Mouse (Mus musculus): Measurements from ENCODE around the gene Ifitm2.

Gene Ifitm2

GRCm38 (mm10) chr7:140943356-140943755 lies 12.4 kb downstream of the Ifitm2 start:
- no peak for DNase-seq (ENCODE audit: low read depth, low spot score)

- no peak for DNase-seq (ENCODE audit: low read depth, low spot score)
Observed at GRCm38 (mm10) chr7:140942811-140943210, 13.0 kb downstream of the Ifitm2 start.

DNA sequence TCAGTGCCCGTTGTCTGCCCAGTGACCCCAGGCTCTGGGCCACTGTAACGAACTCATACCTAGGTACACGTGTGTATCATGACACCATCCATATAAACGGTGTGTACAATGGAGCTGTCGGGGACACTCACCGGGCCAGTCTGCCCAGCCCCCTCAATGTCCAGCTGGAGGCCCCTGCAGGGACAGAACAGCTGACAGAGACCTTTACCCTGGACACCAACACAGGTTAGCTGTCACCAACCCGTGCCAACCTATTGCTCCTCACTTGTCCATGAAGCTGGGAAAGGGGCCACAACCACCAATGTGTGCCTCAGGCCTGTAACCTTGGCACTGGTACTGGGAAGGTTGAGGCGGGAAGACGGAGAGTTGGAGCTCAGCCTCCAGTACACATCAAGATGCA lies 13.4 kb downstream of the Ifitm2 start:
- peak; percentile 24 for DNase-seq (ENCODE audit: low read depth, low spot score)

- DNase-seq (ENCODE audit: low read depth, low spot score): peak; percentile 84
Observed at GRCm38 (mm10) chr7:140941222-140942051, 14.3 kb downstream of the Ifitm2 start, which contains the start of gene Pgghg. Gene Pgghg, plus strand, starts transcription at chr7:140941391.

GRCm38 (mm10) chr7:140939669-140940171 lies 16.1 kb downstream of the Ifitm2 start:
- DNase-seq (ENCODE audit: low read depth, low spot score): peak; percentile 9

GRCm38 (mm10) chr7:140938896-140939295 lies 16.9 kb downstream of the Ifitm2 start:
- DNase-seq (ENCODE audit: low read depth, low spot score): no peak

GRCm38 (mm10) chr7:140938436-140938835 lies 17.4 kb downstream of the Ifitm2 start:
- DNase-seq (ENCODE audit: low read depth, low spot score): peak; percentile 17

- DNase-seq (ENCODE audit: low read depth, low spot score): no peak
Observed at GRCm38 (mm10) chr7:140927181-140927580, 28.6 kb downstream of the Ifitm2 start.

DNA sequence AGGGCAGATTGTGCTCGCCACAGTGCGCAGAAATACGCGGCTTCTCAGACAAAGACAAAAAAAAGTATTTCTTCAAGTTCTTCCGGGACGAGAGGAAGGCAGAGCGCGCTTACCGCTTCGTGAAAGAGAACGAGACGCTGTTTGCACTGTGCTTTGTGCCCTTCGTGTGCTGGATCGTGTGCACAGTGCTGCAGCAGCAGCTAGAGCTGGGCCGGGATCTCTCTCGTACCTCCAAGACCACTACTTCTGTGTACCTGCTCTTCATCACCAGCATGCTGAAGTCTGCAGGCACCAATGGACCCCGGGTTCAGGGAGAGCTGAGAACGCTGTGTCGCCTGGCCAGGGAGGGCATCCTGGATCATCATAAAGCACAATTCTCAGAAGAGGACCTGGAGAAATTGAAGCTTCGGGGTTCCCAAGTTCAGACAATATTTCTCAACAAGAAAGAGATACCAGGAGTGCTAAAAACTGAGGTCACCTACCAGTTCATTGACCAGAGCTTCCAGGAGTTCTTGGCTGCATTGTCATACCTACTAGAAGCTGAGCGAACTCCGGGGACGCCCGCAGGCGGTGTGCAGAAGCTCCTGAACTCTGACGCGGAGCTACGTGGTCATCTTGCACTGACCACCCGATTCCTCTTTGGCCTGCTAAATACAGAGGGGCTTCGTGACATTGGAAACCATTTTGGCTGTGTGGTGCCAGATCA lies 32.6 kb downstream of the Ifitm2 start:
- no peak for DNase-seq (ENCODE audit: low read depth, low spot score)

DNA sequence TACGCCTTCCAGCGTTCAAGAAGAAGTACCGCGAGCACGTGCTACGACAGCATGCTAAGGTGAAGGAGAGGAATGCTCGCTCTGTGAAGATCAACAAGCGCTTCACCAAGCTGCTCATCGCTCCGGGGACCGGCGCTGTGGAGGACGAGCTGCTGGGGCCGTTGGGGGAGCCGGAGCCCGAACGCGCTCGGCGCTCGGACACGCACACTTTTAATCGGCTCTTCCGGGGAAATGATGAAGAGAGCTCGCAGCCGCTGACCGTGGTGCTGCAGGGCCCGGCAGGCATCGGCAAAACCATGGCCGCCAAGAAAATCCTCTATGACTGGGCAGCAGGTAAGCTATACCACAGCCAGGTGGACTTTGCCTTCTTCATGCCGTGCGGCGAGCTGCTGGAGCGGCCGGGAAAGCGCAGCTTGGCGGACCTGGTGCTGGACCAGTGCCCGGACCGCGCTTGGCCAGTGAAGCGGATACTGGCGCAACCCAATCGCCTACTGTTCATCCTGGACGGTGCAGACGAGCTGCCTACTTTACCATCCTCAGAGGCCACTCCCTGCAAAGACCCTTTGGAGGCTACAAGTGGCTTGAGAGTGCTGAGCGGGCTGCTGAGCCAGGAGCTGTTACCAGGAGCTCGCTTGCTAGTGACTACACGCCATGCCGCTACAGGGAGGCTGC lies 33.3 kb downstream of the Ifitm2 start:
- no peak for DNase-seq (ENCODE audit: low read depth, low spot score)

DNA sequence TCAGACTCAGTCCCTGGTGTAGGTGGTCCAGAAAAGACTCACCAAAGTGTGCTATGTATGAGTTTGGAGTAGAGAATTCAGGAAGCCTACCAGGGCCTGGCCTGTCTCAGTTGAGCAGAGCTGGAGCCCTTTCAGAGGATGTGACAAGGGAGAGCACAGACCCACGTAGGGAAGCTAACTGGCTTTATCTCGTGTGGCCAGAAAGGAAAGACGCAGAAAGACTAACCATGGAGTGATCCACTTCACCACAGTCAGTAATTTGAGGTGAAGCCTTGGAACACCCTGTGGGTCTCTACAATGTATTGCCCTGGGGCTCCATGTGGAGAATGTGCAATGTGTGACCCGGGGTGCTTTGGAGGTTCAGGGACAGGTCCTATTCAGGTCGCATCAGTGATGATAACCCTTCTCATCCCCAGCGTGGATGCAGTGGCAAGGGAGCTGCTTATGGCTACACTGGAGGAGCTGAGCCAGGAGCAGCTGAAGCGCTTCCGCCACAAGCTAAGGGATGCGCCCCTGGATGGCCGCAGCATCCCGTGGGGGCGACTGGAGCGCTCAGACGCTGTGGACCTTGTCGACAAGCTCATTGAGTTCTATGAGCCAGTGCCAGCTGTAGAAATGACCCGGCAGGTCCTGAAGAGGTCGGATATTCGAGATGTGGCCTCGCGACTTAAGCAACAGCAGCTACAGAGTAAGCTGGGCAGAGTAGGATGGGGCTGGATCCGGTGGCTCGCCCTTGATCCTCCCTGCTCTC lies 34.4 kb downstream of the Ifitm2 start:
- no peak for DNase-seq (ENCODE audit: low read depth, low spot score)

- DNase-seq (ENCODE audit: low read depth, low spot score): no peak
Observed at GRCm38 (mm10) chr7:140920418-140921029, 35.3 kb downstream of the Ifitm2 start, which contains the start of gene Nlrp6. Gene Nlrp6, plus strand, starts transcription at chr7:140920902.

DNA sequence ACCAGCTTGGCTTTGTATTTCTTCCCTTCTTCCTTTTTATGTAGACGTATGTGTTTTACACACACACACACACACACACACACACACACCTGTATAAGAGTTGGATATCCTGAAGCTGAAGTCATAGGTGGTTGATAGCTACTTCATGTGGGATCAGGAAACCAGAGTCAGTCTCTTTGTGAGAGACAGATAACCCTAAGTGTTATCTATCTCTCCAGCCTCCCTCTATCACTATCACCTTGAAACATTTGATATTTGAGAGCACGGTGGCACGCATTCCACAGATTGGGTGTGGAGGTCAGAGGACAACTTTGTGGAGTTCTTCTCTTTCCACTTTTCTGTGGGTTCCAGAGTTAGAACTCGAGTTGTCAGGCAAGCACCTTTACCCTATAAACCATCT lies 35.9 kb downstream of the Ifitm2 start:
- DNase-seq (ENCODE audit: low read depth, low spot score): no peak

DNA sequence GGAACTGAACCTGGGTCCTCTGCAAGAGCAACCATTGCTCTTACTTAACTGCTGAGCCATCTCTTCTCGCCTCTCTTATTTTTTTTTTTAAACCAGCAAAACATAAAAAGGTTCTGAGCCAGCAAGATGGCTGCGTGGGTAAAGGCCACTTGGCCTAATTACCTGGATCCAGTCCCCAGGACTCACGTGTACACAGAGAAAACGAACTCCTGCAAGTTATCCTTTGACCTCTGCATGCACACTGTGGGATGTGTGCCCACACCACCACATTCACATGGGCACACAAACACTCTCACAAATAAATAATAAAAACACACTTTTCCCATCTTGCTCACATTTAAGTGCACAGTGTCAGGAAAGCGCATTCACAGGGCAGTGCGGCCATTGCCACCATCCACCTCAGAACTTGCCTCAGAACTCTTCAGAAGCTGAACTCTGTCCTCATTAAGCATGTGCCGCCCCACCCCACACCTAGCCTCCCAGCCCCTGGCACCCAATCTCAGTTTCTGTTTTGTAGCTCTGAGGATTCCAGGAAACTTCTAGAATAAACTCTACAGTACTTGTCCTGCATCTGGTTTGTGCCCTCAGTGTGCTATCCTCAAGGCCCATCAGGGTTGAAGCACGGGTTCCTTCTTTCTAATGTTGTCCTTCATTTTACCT lies 41.6 kb downstream of the Ifitm2 start:
- no peak for DNase-seq (ENCODE audit: low read depth, low spot score)

DNA sequence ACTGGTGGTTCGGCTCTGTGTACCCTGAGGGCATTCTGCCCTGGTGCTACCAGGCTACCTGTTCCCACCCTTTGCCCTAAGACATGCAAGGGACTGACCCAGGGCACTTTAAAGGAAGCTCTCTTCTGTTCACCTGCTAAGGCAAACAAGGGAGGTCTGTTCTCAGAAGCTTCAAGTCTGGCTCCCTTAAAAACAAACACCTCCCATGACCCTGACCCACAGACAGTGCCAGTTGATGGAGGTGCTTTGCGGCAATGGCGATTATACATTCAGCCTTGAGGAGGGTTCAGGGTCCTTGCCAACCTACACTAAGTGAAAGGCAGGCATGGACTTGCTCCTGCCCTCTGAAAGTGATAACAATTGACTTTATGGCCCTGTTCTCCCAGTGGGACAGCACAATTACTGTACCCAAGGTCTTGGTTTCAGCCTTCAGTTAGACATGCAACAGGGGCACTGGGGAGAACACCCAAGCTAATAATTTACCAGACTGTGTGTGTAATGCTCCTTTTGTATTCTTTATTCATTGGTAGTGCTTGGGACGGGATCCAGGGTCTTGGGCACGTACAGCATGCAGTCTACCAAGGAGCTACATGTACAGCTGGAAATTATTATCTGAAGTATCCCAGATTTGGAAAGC lies 42.8 kb downstream of the Ifitm2 start:
- DNase-seq (ENCODE audit: low read depth, low spot score): no peak

- no peak for DNase-seq (ENCODE audit: low read depth, low spot score)
Observed at GRCm38 (mm10) chr7:140912293-140912692, 43.5 kb downstream of the Ifitm2 start.

GRCm38 (mm10) chr7:140908634-140909107 lies 47.1 kb downstream of the Ifitm2 start:
- peak; percentile 75 for DNase-seq (ENCODE audit: low read depth, low spot score)

DNA sequence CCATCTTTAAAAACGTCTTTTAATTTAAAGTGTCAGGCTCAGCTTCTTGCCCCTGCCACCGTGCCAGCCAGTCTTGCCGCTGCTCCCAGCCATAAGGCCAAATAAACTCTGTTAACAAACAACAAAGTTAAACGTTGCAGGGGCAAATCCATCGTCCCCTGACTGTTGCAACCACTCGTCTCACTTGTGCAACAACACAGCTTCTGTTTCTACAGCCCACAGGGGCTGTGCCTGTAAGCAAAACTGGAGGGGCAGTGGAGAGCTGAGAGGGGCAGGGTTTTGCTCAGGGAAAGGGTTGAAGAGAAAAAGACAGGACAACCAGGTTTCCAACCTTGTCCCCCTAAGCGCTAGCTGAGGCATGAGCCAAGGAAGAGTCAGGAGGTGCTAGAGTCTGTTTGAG lies 47.6 kb downstream of the Ifitm2 start:
- no peak for DNase-seq (ENCODE audit: low read depth, low spot score)

- DNase-seq (ENCODE audit: low read depth, low spot score): no peak
Observed at GRCm38 (mm10) chr7:140907697-140908096, 48.1 kb downstream of the Ifitm2 start.

DNA sequence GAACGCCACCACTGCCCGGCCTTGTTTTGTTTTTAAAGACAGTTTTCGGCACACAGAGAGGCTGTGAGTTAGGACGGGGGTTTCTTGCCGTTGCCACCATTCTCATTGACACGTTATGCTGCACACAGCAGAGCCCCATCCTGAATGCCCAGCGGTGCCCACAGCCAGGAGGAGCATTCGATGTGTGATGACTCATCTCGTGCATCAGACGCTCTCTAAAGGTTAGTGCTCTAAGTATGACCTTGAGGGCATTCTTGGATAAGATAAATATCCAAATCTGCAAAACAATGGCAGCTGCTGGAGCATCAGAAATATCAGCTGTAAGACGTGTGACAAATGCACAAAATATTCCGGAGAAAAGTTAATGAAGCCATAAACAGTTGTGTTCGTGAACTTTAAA lies 48.7 kb downstream of the Ifitm2 start:
- no peak for DNase-seq (ENCODE audit: low read depth, low spot score)

Measured in 3T3-L1 (cell line).